Mouse (Mus musculus): ENCODE measurements around the gene Gda.

Gda gene

DNA sequence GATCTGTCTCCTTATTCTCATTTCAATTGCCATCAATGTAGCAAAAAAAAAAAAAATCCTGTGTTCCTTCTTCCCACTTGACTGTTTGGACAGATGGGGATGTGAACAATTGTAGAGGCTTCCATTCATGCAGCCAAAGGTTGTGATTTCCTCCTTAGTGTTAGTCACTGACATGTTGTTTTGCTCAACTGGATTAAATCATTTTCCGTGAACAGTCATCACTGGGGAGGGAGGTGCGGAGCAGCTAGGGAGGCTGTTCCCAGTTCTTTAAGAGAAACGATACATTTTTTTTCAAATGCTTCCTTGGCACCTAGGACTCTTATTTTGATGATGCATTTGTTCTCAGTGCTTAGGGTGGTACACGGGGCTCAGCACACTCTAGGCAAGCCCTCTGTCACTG lies 15.8 kb downstream of the Gda start:
- DNase-seq (ENCODE audit: low read depth, low spot score), result no peak

DNA sequence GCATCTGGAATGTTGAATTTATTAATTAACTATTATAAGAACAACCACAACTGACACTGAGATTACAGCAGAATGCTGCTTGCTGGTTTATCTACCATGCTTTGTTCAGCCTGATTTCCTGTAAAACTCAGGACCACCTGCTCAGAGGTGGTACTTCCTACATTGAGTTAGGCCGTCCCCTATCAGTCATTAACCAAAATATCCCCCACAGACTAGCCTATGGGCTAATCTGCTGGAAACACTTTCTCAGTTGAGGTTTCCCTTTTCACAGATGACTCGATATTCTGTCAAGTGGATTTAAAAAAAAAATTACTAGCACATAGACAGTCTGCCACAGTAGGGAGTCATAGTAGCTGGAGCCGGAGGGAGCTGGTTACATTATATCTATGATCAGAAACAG lies 31.5 kb downstream of the Gda start:
- DNase-seq (ENCODE audit: low read depth, low spot score), result no peak

GRCm38 (mm10) chr19:21440841-21441240 lies 32.4 kb downstream of the Gda start:
- no peak for DNase-seq (ENCODE audit: low read depth, low spot score)

DNA sequence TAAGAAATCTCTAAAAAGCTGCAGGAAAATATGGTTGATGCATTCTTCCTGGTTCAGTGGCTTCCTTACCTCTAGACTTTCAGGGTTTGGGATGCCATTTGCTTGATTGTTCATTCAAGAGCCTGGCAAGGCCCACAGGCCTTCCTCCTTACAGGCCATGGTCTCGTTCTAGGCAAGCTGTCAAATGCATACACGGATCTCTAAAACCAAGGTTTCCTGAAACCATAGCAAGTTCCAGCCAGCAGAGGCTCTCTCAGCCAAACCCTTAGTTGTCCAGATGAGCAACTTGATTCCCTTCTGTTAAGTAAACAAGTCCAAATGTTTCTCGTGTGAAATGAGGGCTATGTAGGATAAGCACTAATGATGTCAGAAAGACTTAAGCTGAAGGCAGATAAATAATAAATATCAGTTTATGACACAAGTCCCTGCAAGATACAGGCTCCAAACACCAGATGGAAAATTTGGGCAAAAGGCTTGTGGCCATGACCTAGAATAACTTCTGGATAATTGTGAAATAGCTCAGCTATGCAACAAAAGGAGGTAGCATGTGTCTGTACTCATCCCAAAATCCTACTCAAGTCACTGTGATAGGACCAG lies 34.0 kb downstream of the Gda start:
- DNase-seq (ENCODE audit: low read depth, low spot score), result no peak

- DNase-seq (ENCODE audit: low read depth, low spot score), result no peak
Observed at GRCm38 (mm10) chr19:21436566-21436965, 36.7 kb downstream of the Gda start.

DNA sequence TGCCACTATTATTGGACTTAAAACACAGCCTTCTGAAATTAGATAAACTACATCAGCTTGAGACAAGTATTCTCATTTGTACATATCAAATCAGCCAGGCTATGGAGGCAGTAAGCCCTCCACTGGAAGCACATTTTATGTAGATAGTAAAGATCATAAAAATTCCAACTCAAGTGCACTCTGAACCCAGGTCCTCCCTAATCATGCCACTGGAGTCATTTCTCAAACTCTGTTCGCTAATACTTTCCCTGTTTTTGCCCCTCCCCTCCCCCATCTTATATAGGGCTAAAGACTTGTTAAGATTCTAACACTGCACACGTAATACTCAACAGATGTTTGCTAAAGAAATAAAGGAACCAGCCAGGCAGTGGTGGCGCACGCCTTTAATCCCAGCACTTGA lies 39.9 kb downstream of the Gda start:
- DNase-seq (ENCODE audit: low read depth, low spot score), result no peak

GRCm38 (mm10) chr19:21432879-21433278 lies 40.4 kb downstream of the Gda start:
- DNase-seq (ENCODE audit: low read depth, low spot score), result no peak

DNA sequence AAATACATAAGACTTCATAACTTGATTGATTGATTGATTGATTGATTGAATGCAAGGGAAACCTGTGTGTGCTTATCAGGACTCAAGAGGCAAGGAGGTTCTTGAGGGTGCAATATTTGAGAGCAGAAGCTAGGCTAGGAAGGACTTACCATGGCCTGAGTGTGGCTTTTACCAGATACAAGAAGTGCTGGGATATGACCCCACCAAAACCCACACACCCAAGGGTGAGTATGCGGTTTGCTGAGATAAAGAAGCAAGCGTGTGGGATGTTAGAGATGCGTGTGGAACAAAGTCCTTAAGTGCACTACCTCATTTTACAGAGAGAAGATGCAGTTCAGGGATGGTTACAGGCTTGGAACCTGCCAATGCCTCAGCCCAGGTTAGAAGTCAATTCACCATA lies 41.0 kb downstream of the Gda start:
- DNase-seq (ENCODE audit: low read depth, low spot score), result no peak

GRCm38 (mm10) chr19:21425391-21425790 lies 47.9 kb downstream of the Gda start:
- no peak for DNase-seq (ENCODE audit: low read depth, low spot score)

DNA sequence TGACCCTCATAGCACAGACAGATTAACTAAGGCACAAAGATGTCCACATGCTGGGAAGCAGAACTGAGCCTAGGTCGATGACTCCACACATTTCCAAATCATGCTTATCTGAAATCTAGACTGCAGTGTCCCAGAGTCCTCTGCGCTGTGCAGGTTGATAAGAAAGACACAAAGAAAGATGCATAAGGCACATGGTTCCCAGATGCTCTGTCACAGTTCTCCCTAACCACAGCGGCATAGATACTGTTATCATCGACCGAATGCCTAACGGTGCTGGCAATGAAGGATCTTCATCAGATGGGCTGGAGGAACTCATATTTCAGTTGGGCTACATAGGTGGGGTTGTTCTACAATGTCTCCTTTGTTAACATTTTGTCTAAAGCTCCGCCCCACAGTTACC lies 49.5 kb downstream of the Gda start:
- DNase-seq (ENCODE audit: low read depth, low spot score), result no peak

GRCm38 (mm10) chr19:21418418-21418817 lies 54.8 kb downstream of the Gda start:
- no peak for DNase-seq (ENCODE audit: low read depth, low spot score)

DNA sequence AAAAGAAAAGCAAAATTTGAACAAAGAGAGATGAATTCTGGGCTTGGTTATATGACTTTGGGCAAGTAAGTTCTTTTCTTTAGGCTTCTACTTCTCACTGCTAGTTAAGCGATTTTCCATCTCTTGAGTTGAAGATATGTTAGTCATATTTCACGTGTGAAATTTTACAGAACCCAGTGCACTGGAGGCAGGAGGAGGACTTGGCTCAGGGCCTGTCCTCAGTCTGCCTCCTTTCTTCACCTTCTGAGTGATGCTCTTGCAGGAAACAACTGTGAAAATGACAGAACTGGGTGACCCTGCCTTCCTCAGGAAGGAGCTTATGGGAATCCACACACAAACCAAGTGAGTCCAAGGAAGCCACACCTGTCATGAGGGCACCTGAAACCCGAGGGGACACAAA lies 57.9 kb downstream of the Gda start:
- no peak for DNase-seq (ENCODE audit: low read depth, low spot score)

- DNase-seq (ENCODE audit: low read depth, low spot score), result no peak
Observed at GRCm38 (mm10) chr19:21409178-21409577, 64.1 kb downstream of the Gda start.

- no peak for DNase-seq (ENCODE audit: low read depth, low spot score)
Observed at GRCm38 (mm10) chr19:21407363-21407762, 65.9 kb downstream of the Gda start.

GRCm38 (mm10) chr19:21397994-21398393 lies 75.3 kb downstream of the Gda start:
- DNase-seq (ENCODE audit: low read depth, low spot score), result no peak

DNA sequence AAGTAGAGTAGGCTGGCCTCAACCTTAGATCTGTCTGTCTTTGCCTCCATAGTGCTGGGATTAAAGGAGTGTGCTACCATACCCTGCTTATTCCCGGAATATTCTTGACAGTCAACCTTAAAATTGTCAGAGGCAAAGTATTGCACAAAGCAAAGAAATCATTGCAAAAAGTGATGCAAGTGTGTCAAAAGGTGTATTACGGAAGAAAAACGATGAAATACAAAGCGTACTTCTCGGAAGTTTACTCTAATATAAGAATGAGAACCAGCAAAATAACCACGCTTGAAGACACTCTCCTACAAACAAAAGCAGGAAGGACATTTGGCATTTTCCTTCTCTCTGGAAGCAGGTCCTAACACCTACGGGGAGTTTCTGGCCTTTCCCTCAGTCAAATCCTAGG lies 76.9 kb downstream of the Gda start:
- no peak for DNase-seq (ENCODE audit: low read depth, low spot score)

DNA sequence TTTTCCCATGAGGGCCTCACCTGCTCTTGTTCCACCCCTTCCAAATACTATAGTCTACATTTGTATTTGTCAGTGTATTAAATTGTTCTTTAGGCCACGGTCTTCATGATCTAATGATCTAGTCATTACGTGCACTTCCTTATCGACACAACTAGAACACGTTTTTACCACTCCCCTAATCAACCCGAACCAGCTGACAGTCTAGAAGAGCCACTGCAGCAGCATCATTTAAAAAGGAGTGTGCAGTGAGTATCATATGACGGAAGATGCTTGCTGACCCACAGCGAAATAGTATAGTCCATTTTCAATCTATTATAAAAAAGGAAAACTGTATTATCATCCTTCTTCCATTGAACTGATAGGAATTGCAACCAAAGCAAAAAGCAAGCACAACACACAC lies 82.3 kb downstream of the Gda start:
- no peak for DNase-seq (ENCODE audit: low read depth, low spot score)

DNA sequence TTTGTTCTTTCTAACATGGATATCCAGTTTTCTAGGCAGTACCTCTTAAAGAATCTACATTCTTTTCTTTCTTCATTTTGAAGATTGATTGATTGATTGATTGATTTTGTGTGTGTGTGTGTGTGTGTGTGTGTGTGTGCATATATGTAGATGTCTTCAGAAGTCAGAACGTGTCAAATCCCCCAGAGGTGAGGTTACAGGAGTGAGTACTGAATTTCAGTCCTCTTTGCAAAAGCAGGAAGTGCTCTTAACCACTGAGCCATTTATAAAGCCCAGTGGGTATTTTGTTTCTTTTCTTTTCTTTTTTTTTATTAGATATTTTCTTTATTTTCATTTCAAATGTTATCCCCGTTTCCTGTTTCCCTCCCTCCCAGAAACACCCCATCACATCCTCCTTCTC lies 86.4 kb downstream of the Gda start:
- DNase-seq (ENCODE audit: low read depth, low spot score), result no peak

GRCm38 (mm10) chr19:21384231-21384630 lies 89.0 kb downstream of the Gda start:
- no peak for DNase-seq (ENCODE audit: low read depth, low spot score)

GRCm38 (mm10) chr19:21383491-21384226 lies 89.6 kb downstream of the Gda start:
- DNase-seq (ENCODE audit: low read depth, low spot score), result no peak

DNA sequence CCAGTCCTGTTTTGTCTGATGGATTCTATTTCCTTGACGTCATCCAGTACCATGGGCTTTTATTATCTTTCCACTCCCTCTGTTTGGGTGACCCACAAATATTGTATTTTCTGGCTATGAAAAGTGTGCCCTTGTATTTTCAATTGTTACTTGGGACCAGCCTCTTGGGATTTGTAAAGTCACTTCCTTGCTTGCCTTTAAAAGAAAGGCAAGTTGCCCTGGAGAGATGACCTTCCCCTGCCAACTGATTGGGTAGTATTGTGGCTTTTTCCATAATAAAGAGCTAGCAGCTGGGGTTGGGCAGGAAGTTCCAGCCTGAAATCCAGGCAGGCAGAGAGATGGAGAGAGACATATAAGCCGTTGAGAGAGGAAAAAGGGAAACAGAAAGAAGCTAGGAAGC lies 91.5 kb downstream of the Gda start:
- DNase-seq (ENCODE audit: low read depth, low spot score), result no peak

DNA sequence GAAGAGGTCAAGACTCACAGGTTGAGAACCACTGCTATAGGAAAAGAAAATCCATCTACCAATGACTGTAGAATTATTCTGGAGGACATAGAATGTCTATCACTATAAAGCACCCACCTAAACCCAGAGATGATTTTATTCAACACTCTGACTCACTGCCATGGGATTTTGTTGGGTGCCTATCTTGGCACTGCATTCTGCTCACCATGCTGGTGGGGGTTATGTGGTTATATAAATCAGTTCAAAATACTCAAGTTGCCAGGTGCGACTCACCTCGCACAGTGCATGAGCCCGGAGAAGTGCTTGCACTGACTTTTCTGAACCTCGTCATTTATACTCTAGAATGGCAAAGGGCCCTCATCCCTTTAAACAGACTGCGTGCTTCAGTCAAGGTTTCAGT lies 94.0 kb downstream of the Gda start:
- no peak for DNase-seq (ENCODE audit: low read depth, low spot score)

GRCm38 (mm10) chr19:21376445-21377218 lies 96.6 kb downstream of the Gda start:
- no peak for DNase-seq (ENCODE audit: low read depth, low spot score)
